Mouse (Mus musculus): Measurements from ENCODE around the gene Spc25. TPM values are rescaled to one million over a fixed set of nuclear protein-coding genes. Genes with fewer than 3 reads are reported as not detected.

Spc25 gene
- polyA plus RNA-seq, 1 experiment from 2014 or later = 207 TPM

- H3K4me1 ChIP-seq = peaks cover 10% of the 10 kb centered on the region
- no peaks in the 10 kb centered on the region for H3K36me3 ChIP-seq
- no peak for DNase-seq (ENCODE audit: low spot score)
- H3K27ac ChIP-seq = no peak overlapping the region
- H3K4me3 ChIP-seq = no peak overlapping the region
- H3K9me3 ChIP-seq (replicated peaks) = no peaks in the 10 kb centered on the region
- H3K27me3 ChIP-seq (ENCODE audit: low read depth, poor library complexity, severe bottlenecking) = no peaks in the 10 kb centered on the region
These were observed 47.1 kb downstream of the Spc25 start for GRCm38 (mm10) chr2:69158907-69159306.

- Histone ChIP-seq H3K4me1 (0 out of 2 replicates have a peak, but pooled peaks cover 3% of the 10 kb centered on the region), H3K4me3 (no peak overlapping the region), H3K9me3 (replicated peaks) (no peaks in the 10 kb centered on the region), H3K27ac (no peak overlapping the region), H3K36me3 (no peaks in the 10 kb centered on the region), H3K27me3 (ENCODE audit: low read depth, poor library complexity, severe bottlenecking) (no peaks in the 10 kb centered on the region)
- no peak for DNase-seq (ENCODE audit: low spot score)
- WGBS = 73% methylated on average over 7 of the region's 7 CpGs
These were observed 49.7 kb downstream of the Spc25 start for GRCm38 (mm10) chr2:69156283-69156682.

GRCm38 (mm10) chr2:69155861-69156260 lies 50.1 kb downstream of the Spc25 start:
- Histone ChIP-seq H3K9me3 (replicated peaks) (no peaks in the 10 kb centered on the region), H3K36me3 (no peaks in the 10 kb centered on the region), H3K4me3 (no peak overlapping the region), H3K27ac (no peak overlapping the region), H3K27me3 (ENCODE audit: low read depth, poor library complexity, severe bottlenecking) (no peaks in the 10 kb centered on the region), H3K4me1 (0 out of 2 replicates have a peak, but pooled peaks cover 3% of the 10 kb centered on the region)
- no peak for DNase-seq (ENCODE audit: low spot score)
- WGBS = 64% methylated on average over 3 of the region's 3 CpGs

- Histone ChIP-seq H3K27ac (no peak overlapping the region), H3K36me3 (no peaks in the 10 kb centered on the region), H3K9me3 (replicated peaks) (no peaks in the 10 kb centered on the region), H3K4me1 (0 out of 2 replicates have a peak, but pooled peaks cover under 1% of the 10 kb centered on the region), H3K4me3 (no peak overlapping the region), H3K27me3 (ENCODE audit: low read depth, poor library complexity, severe bottlenecking) (no peaks in the 10 kb centered on the region)
- WGBS = 80% methylated on average over 5 of the region's 5 CpGs
- DNase-seq (ENCODE audit: low spot score) = no peak
These were observed 55.2 kb downstream of the Spc25 start for GRCm38 (mm10) chr2:69150841-69151240.

- H3K9me3 ChIP-seq (replicated peaks) = no peaks in the 10 kb centered on the region
- no peaks in the 10 kb centered on the region for H3K27me3 ChIP-seq (ENCODE audit: low read depth, poor library complexity, severe bottlenecking)
- H3K27ac ChIP-seq = no peak overlapping the region
- no peaks in the 10 kb centered on the region for H3K36me3 ChIP-seq
- no peak overlapping the region for H3K4me3 ChIP-seq
- 87% methylated on average over 10 of the region's 10 CpGs for WGBS
- no peak for DNase-seq (ENCODE audit: low spot score)
- no peaks in the 10 kb centered on the region for H3K4me1 ChIP-seq
These were observed 56.8 kb downstream of the Spc25 start for GRCm38 (mm10) chr2:69149154-69149553.

GRCm38 (mm10) chr2:69148691-69149090 lies 57.3 kb downstream of the Spc25 start:
- 85% methylated on average over 3 of the region's 3 CpGs for WGBS
- DNase-seq (ENCODE audit: low spot score) = no peak
- Histone ChIP-seq H3K36me3 (no peaks in the 10 kb centered on the region), H3K4me3 (no peak overlapping the region), H3K9me3 (replicated peaks) (no peaks in the 10 kb centered on the region), H3K27ac (no peak overlapping the region), H3K27me3 (ENCODE audit: low read depth, poor library complexity, severe bottlenecking) (no peaks in the 10 kb centered on the region), H3K4me1 (no peaks in the 10 kb centered on the region)

Other genes starting within 250 kb of the Spc25 start
- 0.98 and 1.4 TPM in 2 replicates for gene Nostrin, start 70.4 kb downstream of the Spc25 start, polyA plus RNA-seq (2016; fragmentation: Nextera tagmentation; extraction: Ambion mirVana)
- gene G6pc2, start 4.9 kb upstream of the Spc25 start, polyA plus RNA-seq (2016; fragmentation: Nextera tagmentation; extraction: Ambion mirVana) = 0.25 and 0.41 TPM in 2 replicates
- not detected in 2 replicates for gene Abcb11, start 136.4 kb upstream of the Spc25 start, polyA plus RNA-seq (2016; fragmentation: Nextera tagmentation; extraction: Ambion mirVana)
- not detected in 2 replicates for gene Dhrs9, start 174.3 kb upstream of the Spc25 start, polyA plus RNA-seq (2016; fragmentation: Nextera tagmentation; extraction: Ambion mirVana)

All from limb, embryonic 10.5 days (tissue).